Mouse (Mus musculus): Measurements from ENCODE around the gene Gm10337. TPM values are rescaled to one million over a fixed set of nuclear protein-coding genes. Genes with fewer than 3 reads are reported as not detected.

Gm10337 gene
- polyA plus RNA-seq, 1 experiment from 2014 or later: 4.5 TPM

DNA sequence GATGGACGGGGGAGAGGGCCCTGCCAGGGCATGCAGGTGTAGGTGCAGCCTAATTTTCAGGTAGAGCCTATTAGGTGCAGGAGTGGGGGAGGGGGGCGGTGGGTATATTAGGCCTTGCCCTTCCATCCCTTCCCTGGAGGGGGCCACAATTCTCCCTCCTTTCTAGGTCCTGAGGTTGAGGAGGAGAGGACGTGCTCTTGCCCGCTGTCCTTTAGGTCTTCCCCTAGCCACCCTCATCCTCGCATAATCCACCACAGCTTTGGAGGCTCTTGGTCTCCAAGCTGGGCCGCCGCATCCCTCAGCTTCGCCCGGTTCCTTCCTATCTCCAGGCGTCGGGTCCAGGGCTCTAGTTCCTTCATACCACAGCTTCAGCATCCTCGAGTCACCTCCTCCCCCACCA is 12.8 kb downstream of the Gm10337 start:
- peak overlapping the region; percentile 69 for H3K4me2 ChIP-seq (replicated peaks; ENCODE audit: low read depth, low read length)
- 4% methylated on average over 12 of the region's 12 CpGs for WGBS
- peak overlapping the region; percentile 36 for H3K9ac ChIP-seq (replicated peaks; ENCODE audit: low read depth, low read length)
- peak overlapping the region; percentile 58; the same call in 1 of the 2 replicates for H3K27ac ChIP-seq (ENCODE audit: low read length)
- H3K4me3 ChIP-seq (ENCODE audit: low read depth, low read length): peak overlapping the region; percentile 47
- no peaks in the 10 kb centered on the region for H3K9me3 ChIP-seq (ENCODE audit: control insufficient read depth, low read depth, low read length)
- no peaks in the 10 kb centered on the region for H3K27me3 ChIP-seq (ENCODE audit: control insufficient read depth, insufficient read depth, low read length)
- peaks cover 26% of the 10 kb centered on the region for H3K4me1 ChIP-seq (ENCODE audit: control insufficient read depth, insufficient read depth, low read length)
- no peak for ATAC-seq (ENCODE audit: insufficient number of reproducible peaks, insufficient read depth, low FRiP score, low read depth)
- H3K36me3 ChIP-seq (ENCODE audit: control insufficient read depth, insufficient read depth, low read length): peaks cover 7% of the 10 kb centered on the region; the same call in 1 of the 2 replicates

DNA sequence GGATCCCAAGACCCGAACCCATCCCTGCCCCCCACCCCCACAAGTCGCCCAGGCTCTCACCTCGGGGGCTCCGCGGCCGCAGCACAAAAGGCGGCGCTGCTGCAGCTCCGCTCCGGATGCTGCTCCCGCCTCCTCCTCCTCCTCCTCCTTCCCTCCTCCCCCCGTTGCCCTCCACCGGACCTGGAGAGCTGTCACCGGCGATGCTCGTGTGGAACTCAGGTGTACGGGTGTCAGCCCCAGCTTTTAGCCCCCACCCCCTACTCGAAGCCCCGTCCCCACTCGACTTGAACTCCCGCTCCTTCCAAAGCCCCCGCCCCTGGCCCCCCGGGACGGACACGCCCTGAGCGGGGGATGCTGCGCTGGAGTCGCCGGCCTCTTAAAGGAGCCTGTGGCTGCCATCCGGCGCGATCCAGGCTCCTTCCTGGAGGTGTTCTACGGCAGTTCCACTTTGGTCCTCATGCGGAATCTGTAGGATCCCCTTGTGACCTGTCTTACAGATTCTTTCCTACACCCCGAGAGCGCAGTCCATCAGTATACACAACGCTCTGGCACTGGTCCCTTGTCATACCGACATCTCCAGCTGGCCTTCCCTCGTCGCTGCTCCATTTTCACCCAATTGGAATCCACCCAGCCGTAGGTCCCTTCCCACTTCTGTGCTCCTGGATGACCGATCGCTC is 13.3 kb downstream of the Gm10337 start, which contains the start of gene Map3k12:
Map3k12 (minus strand) TSS at position 337 of the 677 bp plus-strand sequence.
- Histone ChIP-seq H3K9ac (replicated peaks; ENCODE audit: low read depth, low read length) (peak within 1 kb of the TSS; percentile 36), H3K4me1 (ENCODE audit: control insufficient read depth, insufficient read depth, low read length) (peaks cover 20% of the 10 kb centered on the region), H3K4me2 (replicated peaks; ENCODE audit: low read depth, low read length) (peak within 1 kb of the TSS; percentile 69), H3K27me3 (ENCODE audit: control insufficient read depth, insufficient read depth, low read length) (no peaks in the 10 kb centered on the region), H3K36me3 (ENCODE audit: control insufficient read depth, insufficient read depth, low read length) (peaks cover 13% of the 10 kb centered on the region; the same call in 1 of the 2 replicates), H3K27ac (ENCODE audit: low read length) (peak within 1 kb of the TSS; percentile 99), H3K9me3 (ENCODE audit: control insufficient read depth, low read depth, low read length) (no peaks in the 10 kb centered on the region), H3K4me3 (ENCODE audit: low read depth, low read length) (peak within 1 kb of the TSS; percentile 47)
- ATAC-seq (ENCODE audit: insufficient number of reproducible peaks, insufficient read depth, low FRiP score, low read depth): 0 out of 2 replicates have a peak, but pooled peaks have one; percentile 9
- WGBS: under 1% methylated on average over 43 of the region's 43 CpGs

- peak overlapping the region; percentile 69 for H3K4me2 ChIP-seq (replicated peaks; ENCODE audit: low read depth, low read length)
- no peaks in the 10 kb centered on the region for H3K27me3 ChIP-seq (ENCODE audit: control insufficient read depth, insufficient read depth, low read length)
- H3K4me3 ChIP-seq (ENCODE audit: low read depth, low read length): peak overlapping the region; percentile 47
- H3K27ac ChIP-seq (ENCODE audit: low read length): peak overlapping the region; percentile 58
- peaks cover 19% of the 10 kb centered on the region; the same call in 1 of the 2 replicates for H3K36me3 ChIP-seq (ENCODE audit: control insufficient read depth, insufficient read depth, low read length)
- no peak for ATAC-seq (ENCODE audit: insufficient number of reproducible peaks, insufficient read depth, low FRiP score, low read depth)
- H3K4me1 ChIP-seq (ENCODE audit: control insufficient read depth, insufficient read depth, low read length): peaks cover 13% of the 10 kb centered on the region; the same call in 1 of the 2 replicates
- H3K9ac ChIP-seq (replicated peaks; ENCODE audit: low read depth, low read length): no peak overlapping the region
- 0% methylated on average over 10 of the region's 10 CpGs for WGBS
- H3K9me3 ChIP-seq (ENCODE audit: control insufficient read depth, low read depth, low read length): no peaks in the 10 kb centered on the region
These were observed 14.1 kb downstream of the Gm10337 start for GRCm38 (mm10) chr15:102517631-102517975.

DNA sequence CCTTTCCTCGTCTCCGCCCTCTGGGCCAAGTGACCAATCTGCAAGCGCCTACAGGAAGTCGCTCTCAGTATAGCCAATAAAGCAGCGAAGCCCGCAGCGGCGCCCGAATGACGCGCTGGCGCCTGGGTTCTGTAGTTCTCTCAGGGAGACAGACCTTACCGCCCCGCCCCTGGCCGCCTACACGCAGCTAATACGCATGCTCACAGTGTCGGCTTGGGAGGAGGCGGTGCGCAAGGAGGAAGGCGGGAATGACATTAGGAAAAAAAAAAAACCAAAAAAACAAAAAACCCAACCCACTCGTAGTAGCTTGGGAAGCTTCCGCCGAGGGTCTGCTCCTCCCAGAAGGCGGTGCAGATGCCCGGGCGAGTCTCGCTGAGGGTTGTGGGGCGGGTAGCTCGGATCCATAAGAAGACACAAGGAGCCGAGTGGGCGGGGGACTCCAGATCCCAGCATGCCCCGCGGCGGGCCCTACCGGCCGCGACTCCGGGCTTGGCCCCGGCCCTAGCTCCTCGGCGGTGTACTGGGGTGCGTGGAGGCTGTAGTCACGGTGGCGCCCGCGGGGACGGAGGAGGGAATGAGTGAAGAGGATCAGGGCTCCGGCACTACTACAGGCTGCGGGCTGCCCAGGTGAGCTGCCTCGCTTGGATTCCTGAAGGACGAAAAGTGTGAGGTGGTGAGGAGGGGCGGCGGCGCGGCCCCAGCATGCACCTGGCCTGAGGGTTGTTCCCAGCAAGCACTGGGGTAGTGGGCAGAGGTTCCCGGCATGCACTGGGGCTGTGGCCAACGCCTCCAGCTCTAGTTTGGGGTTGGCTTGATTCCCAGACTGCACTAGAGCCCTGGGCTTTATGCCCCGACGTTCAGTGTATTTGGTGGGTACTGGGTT is 14.7 kb downstream of the Gm10337 start, which contains the start of gene Tarbp2:
Tarbp2 (plus strand) TSS at position 217 of the 883 bp plus-strand sequence.
- H3K4me1 ChIP-seq (ENCODE audit: control insufficient read depth, insufficient read depth, low read length): peaks cover 13% of the 10 kb centered on the region; the same call in 1 of the 2 replicates
- H3K9ac ChIP-seq (replicated peaks; ENCODE audit: low read depth, low read length): peak within 1 kb of the TSS; percentile 57
- WGBS: under 1% methylated on average over 60 of the region's 60 CpGs
- peak within 1 kb of the TSS; percentile 99 for H3K27ac ChIP-seq (ENCODE audit: low read length)
- H3K4me2 ChIP-seq (replicated peaks; ENCODE audit: low read depth, low read length): peak within 1 kb of the TSS; percentile 77
- no peaks in the 10 kb centered on the region for H3K27me3 ChIP-seq (ENCODE audit: control insufficient read depth, insufficient read depth, low read length)
- ATAC-seq (ENCODE audit: insufficient number of reproducible peaks, insufficient read depth, low FRiP score, low read depth): peak; percentile 92
- H3K4me3 ChIP-seq (ENCODE audit: low read depth, low read length): peak within 1 kb of the TSS; percentile 47
- H3K36me3 ChIP-seq (ENCODE audit: control insufficient read depth, insufficient read depth, low read length): peaks cover 19% of the 10 kb centered on the region; the same call in 1 of the 2 replicates
- H3K9me3 ChIP-seq (ENCODE audit: control insufficient read depth, low read depth, low read length): no peaks in the 10 kb centered on the region

DNA sequence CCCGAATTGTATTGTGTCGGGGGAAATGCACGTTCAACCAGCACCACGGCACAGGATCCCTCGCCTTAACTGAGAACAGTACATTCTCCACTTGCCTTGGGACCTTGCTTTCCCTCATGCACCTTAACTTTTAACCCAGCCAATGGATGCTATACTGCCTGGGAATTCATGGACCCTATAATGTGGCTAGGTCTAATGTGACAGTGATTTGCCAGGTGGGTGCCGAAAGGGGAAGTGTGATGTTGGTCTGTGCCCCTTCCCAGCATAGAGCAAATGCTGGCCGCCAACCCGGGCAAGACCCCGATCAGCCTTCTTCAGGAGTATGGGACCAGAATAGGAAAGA is 15.3 kb downstream of the Gm10337 start:
- H3K4me1 ChIP-seq (ENCODE audit: control insufficient read depth, insufficient read depth, low read length): peaks cover 13% of the 10 kb centered on the region; the same call in 1 of the 2 replicates
- no peaks in the 10 kb centered on the region for H3K9me3 ChIP-seq (ENCODE audit: control insufficient read depth, low read depth, low read length)
- peaks cover 20% of the 10 kb centered on the region; the same call in 1 of the 2 replicates for H3K36me3 ChIP-seq (ENCODE audit: control insufficient read depth, insufficient read depth, low read length)
- WGBS: 12% methylated on average over 9 of the region's 9 CpGs
- peak overlapping the region; percentile 47 for H3K4me3 ChIP-seq (ENCODE audit: low read depth, low read length)
- peak overlapping the region; percentile 57 for H3K9ac ChIP-seq (replicated peaks; ENCODE audit: low read depth, low read length)
- no peak for ATAC-seq (ENCODE audit: insufficient number of reproducible peaks, insufficient read depth, low FRiP score, low read depth)
- H3K4me2 ChIP-seq (replicated peaks; ENCODE audit: low read depth, low read length): peak overlapping the region; percentile 77
- H3K27ac ChIP-seq (ENCODE audit: low read length): peak overlapping the region; percentile 99
- H3K27me3 ChIP-seq (ENCODE audit: control insufficient read depth, insufficient read depth, low read length): no peaks in the 10 kb centered on the region

- H3K27ac ChIP-seq (ENCODE audit: low read length): peak overlapping the region; percentile 99
- peak overlapping the region; percentile 77 for H3K4me2 ChIP-seq (replicated peaks; ENCODE audit: low read depth, low read length)
- peaks cover 24% of the 10 kb centered on the region; the same call in 1 of the 2 replicates for H3K36me3 ChIP-seq (ENCODE audit: control insufficient read depth, insufficient read depth, low read length)
These were observed 16.0 kb downstream of the Gm10337 start for GRCm38 (mm10) chr15:102519211-102520141.

DNA sequence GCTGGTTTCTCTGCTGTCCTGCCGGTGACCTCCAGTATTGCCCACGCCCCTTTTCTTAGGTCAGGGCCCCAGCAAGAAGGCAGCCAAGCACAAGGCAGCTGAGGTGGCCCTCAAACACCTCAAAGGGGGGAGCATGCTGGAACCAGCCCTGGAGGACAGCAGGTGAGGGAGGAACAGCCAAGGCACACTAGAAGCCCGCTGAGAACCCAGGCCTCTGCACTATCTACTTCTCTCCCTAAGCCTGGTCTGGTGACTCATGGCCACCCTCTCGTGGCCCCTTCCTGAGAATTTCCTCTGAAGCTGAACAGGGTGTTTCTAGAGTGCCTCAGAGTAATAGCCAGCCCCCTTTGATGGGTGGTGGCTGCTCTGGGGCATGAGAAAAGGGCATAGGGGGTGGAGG is 16.9 kb downstream of the Gm10337 start:
- Histone ChIP-seq H3K9me3 (ENCODE audit: control insufficient read depth, low read depth, low read length) (no peaks in the 10 kb centered on the region), H3K27ac (ENCODE audit: low read length) (no peak overlapping the region), H3K27me3 (ENCODE audit: control insufficient read depth, insufficient read depth, low read length) (no peaks in the 10 kb centered on the region), H3K4me1 (ENCODE audit: control insufficient read depth, insufficient read depth, low read length) (peaks cover 13% of the 10 kb centered on the region; the same call in 1 of the 2 replicates), H3K36me3 (ENCODE audit: control insufficient read depth, insufficient read depth, low read length) (peaks cover 26% of the 10 kb centered on the region; the same call in 1 of the 2 replicates), H3K4me2 (replicated peaks; ENCODE audit: low read depth, low read length) (no peak overlapping the region), H3K4me3 (ENCODE audit: low read depth, low read length) (no peak overlapping the region), H3K9ac (replicated peaks; ENCODE audit: low read depth, low read length) (no peak overlapping the region)
- ATAC-seq (ENCODE audit: insufficient number of reproducible peaks, insufficient read depth, low FRiP score, low read depth): no peak
- WGBS: 70% methylated on average over 4 of the region's 4 CpGs

More at GRCm38 (mm10) chr15:102519211-102520141, 16.0 kb downstream of the Gm10337 start:
- no peaks in the 10 kb centered on the region for H3K9me3 ChIP-seq (ENCODE audit: control insufficient read depth, low read depth, low read length)
- H3K27me3 ChIP-seq (ENCODE audit: control insufficient read depth, insufficient read depth, low read length): no peaks in the 10 kb centered on the region
- peak overlapping the region; percentile 47 for H3K4me3 ChIP-seq (ENCODE audit: low read depth, low read length)
- ATAC-seq (ENCODE audit: insufficient number of reproducible peaks, insufficient read depth, low FRiP score, low read depth): no peak
- peaks cover 13% of the 10 kb centered on the region; the same call in 1 of the 2 replicates for H3K4me1 ChIP-seq (ENCODE audit: control insufficient read depth, insufficient read depth, low read length)
- 60% methylated on average over 16 of the region's 17 CpGs for WGBS
- H3K9ac ChIP-seq (replicated peaks; ENCODE audit: low read depth, low read length): peak overlapping the region; percentile 57
